Mouse (Mus musculus) heart, adult 2 months (tissue): ENCODE results near the gene Ttyh1. TPM values are rescaled to one million over a fixed set of nuclear protein-coding genes. Genes with fewer than 3 reads are reported as not detected.

Source experiments
- DNase-seq, 2 experiments: peaks; one replicate each; pipeline ENCODE4 v3.0.0; 2021
- H3K27ac ChIP-seq: fragments of 200-600 bp; 2 replicates; pipeline ENCODE4 v1.8.1; 2022
- H3K27me3 ChIP-seq: fragments of 200-500 bp; 2 replicates; pipeline ENCODE4 v1.6.1; 2012; ENCODE audit warnings: mild to moderate bottlenecking, low read length, inconsistent platforms, mixed read lengths; ENCODE audit not compliant: control insufficient read depth, insufficient read depth
- H3K36me3 ChIP-seq: fragments of 200-500 bp; 2 replicates; pipeline ENCODE4 v1.6.1; 2012; ENCODE audit warnings: low read length, inconsistent platforms; ENCODE audit not compliant: control insufficient read depth, insufficient read depth
- H3K4me1 ChIP-seq: fragments of 200-500 bp; 2 replicates; pipeline ENCODE4 v1.6.1; 2011; ENCODE audit warnings: low read length; ENCODE audit not compliant: control insufficient read depth, insufficient read depth
- H3K4me3 ChIP-seq: fragments of 200-600 bp; 2 replicates; pipeline ENCODE4 v1.8.1; 2022
- H3K79me2 ChIP-seq: fragments of 200-500 bp; replicated peaks from 2 replicates; pipeline ENCODE4 v1.6.1; 2012; ENCODE audit warnings: mild to moderate bottlenecking, inconsistent platforms, low read length, moderate library complexity, mixed read lengths; ENCODE audit not compliant: control insufficient read depth, insufficient read depth
- H3K9ac ChIP-seq: fragments of 200-500 bp; 2 replicates; pipeline ENCODE4 v1.6.1; 2012; ENCODE audit warnings: low read depth, mild to moderate bottlenecking, control low read depth, inconsistent platforms, low read length, mixed read lengths
- CTCF ChIP-seq: fragments of 200-600 bp; IDR thresholded peaks from 2 replicates; pipeline ENCODE4 v1.8.1; 2022; ENCODE audit warnings: antibody characterized with exemption, mild to moderate bottlenecking, moderate library complexity
- EP300 ChIP-seq: fragments of 200-500 bp; IDR thresholded peaks from 2 replicates; pipeline ENCODE4 v1.6.1; 2011; ENCODE audit warnings: low read depth, low read length, control low read depth; ENCODE audit not compliant: insufficient read depth
- POLR2A ChIP-seq: fragments of 200-500 bp; IDR thresholded peaks from 2 replicates; pipeline ENCODE4 v1.6.1; 2011; ENCODE audit warnings: mild to moderate bottlenecking, low read depth, low read length, control low read depth; ENCODE audit not compliant: insufficient read depth
- whole genome bisulfite sequencing: fragments of 180-500 bp; shearing (Covaris S2); methylation state at CpG from one replicate; pipeline ENCODE4 v1.1.7; 2018; 5-methylcytosine and 5-hydroxymethylcytosine counted together
- intact Hi-C: fragments of 180-260 bp; cut with DNase I; formaldehyde crosslinking; loops from one replicate; pipeline ENCODE4 v1.15.1; 2025
- polyA plus RNA-seq: library from polyadenylated mRNA; depleted of rRNA; stranded (reverse); fragments of >200 nt; gene quantifications from 2 replicates; pipeline ENCODE4 v1.2.3, GENCODE M21; 2012
- total RNA-seq, 2 experiments: library from RNA; stranded (reverse); gene quantifications; 2 replicates each; pipeline ENCODE4 v1.2.3; 2021

Gene Ttyh1
- total and polyA plus RNA-seq, 3 experiments = 0.91 to 5.1 (median 2.6) TPM

GRCm38 (mm10) chr7:4148341-4149208 lies 29.4 kb downstream of the Ttyh1 start:
- Histone ChIP-seq H3K79me2 (no peaks in the 10 kb centered on the region; the same call in 1 of the 2 replicates), H3K27me3 (no peaks in the 10 kb centered on the region), H3K9ac (peak overlapping the region; percentile 93), H3K27ac (peak overlapping the region; percentile 99), H3K36me3 (no peaks in the 10 kb centered on the region), H3K4me1 (peaks cover 4% of the 10 kb centered on the region), H3K4me3 (peak overlapping the region; percentile 64)
- intact Hi-C loops = loop anchor here (1.0 to 10.0 kb wide), 2 partner anchors 10 to 766 kb away; partner anchors contain the start of gene Zfp628
- WGBS = 24% methylated on average over 18 of the region's 18 CpGs
- TF ChIP-seq EP300 (no peak), POLR2A (0 out of 2 replicates have a peak, but pooled peaks have one; percentile 39)
- DNase-seq = no peak

GRCm38 (mm10) chr7:4149209-4150054 lies 30.2 kb downstream of the Ttyh1 start:
- H3K9ac ChIP-seq = peak overlapping the region; percentile 93
- no peaks in the 10 kb centered on the region for H3K36me3 ChIP-seq
- H3K4me3 ChIP-seq = peak overlapping the region; percentile 64
- H3K27ac ChIP-seq = peak overlapping the region; percentile 99
- DNase-seq = peak; percentile 90 to 92
- TF ChIP-seq EP300 (0 out of 2 replicates have a peak, but pooled peaks have one; percentile 17), POLR2A (peak; percentile 81), CTCF (no peak)
- H3K27me3 ChIP-seq = no peaks in the 10 kb centered on the region
- peaks cover 4% of the 10 kb centered on the region for H3K4me1 ChIP-seq
- intact Hi-C loops = loop anchor here (2.0 to 10.0 kb wide), 3 partner anchors 15 to 765 kb away; partner anchors contain the start of genes Cdc42ep5 and Zfp628
- under 1% methylated on average over 64 of the region's 64 CpGs for WGBS
- H3K79me2 ChIP-seq = no peaks in the 10 kb centered on the region

- peak; percentile 65 to 72 for DNase-seq
- no peaks in the 10 kb centered on the region for H3K79me2 ChIP-seq
- H3K27me3 ChIP-seq = no peaks in the 10 kb centered on the region
- 4% methylated on average over 14 of the region's 14 CpGs for WGBS
- intact Hi-C loops = loop anchor here (2.0 to 10.0 kb wide), 2 partner anchors 15 to 655 kb away; partner anchors contain the start of gene Cdc42ep5
- H3K4me3 ChIP-seq = peak within 1 kb of the TSS; percentile 64
- H3K27ac ChIP-seq = peak within 1 kb of the TSS; percentile 99
- H3K9ac ChIP-seq = peak within 1 kb of the TSS; percentile 93
- TF ChIP-seq POLR2A = no peak
- TF ChIP-seq CTCF = no peak
- TF ChIP-seq EP300 = no peak
- peaks cover 4% of the 10 kb centered on the region for H3K4me1 ChIP-seq
- H3K36me3 ChIP-seq = no peaks in the 10 kb centered on the region
Measured at GRCm38 (mm10) chr7:4150059-4150541, 30.9 kb downstream of the Ttyh1 start, which contains the start of gene Leng9. Gene Leng9 (minus strand): TSS chr7:4150374.

GRCm38 (mm10) chr7:4150811-4151221 lies 31.6 kb downstream of the Ttyh1 start:
- DNase-seq = peak; percentile 58 to 63
- no peak for TF ChIP-seq POLR2A
- H3K27ac ChIP-seq = peak overlapping the region; percentile 99
- peaks cover 4% of the 10 kb centered on the region for H3K4me1 ChIP-seq
- no peaks in the 10 kb centered on the region for H3K27me3 ChIP-seq
- H3K36me3 ChIP-seq = no peaks in the 10 kb centered on the region
- intact Hi-C loops = loop anchor here (2.0 to 10.0 kb wide), 2 partner anchors 14 to 654 kb away; partner anchors contain the start of gene Cdc42ep5
- H3K4me3 ChIP-seq = peak overlapping the region; percentile 64
- H3K79me2 ChIP-seq = no peaks in the 10 kb centered on the region
- 25% methylated on average over 14 of the region's 14 CpGs for WGBS
- 0 out of 2 replicates have a peak overlapping the region, but pooled peaks have one; percentile 3 for H3K9ac ChIP-seq

GRCm38 (mm10) chr7:4151241-4151640 lies 32.0 kb downstream of the Ttyh1 start:
- H3K4me3 ChIP-seq = no peak overlapping the region
- no peak for TF ChIP-seq CTCF
- TF ChIP-seq EP300 = no peak
- TF ChIP-seq POLR2A = no peak
- peak overlapping the region; percentile 99; the same call in 1 of the 2 replicates for H3K27ac ChIP-seq
- 40% methylated on average over 22 of the region's 22 CpGs for WGBS
- no peaks in the 10 kb centered on the region for H3K36me3 ChIP-seq
- H3K4me1 ChIP-seq = peaks cover 4% of the 10 kb centered on the region
- no peak overlapping the region for H3K9ac ChIP-seq
- no peak for DNase-seq
- no peaks in the 10 kb centered on the region for H3K79me2 ChIP-seq
- no peaks in the 10 kb centered on the region for H3K27me3 ChIP-seq
- intact Hi-C loops = loop anchor here (2.0 to 10.0 kb wide), 2 partner anchors 14 to 654 kb away; partner anchors contain the start of gene Cdc42ep5
